In the genomic region with DNA sequence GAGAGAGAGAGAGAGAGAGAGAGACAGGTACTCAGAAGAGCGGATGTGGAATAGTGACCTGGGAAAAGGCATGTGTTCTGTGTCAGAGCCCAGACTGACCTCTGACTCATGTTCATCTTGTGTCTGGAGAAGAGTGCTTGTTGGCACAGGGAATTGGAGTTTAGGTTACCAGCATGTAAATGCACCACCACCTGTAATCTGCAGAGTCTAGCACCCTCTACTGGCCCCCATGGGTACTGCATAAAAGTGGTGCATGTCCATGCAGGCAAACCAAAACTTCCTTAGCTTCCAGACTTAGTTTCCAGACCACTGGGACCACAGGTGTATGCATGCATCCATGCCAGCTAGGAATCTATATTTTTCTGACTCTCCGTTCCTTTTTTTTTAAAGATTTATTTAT, we compare ENCODE assay signal across 9 mouse cellular contexts. TPM values are rescaled to one million over a fixed set of nuclear protein-coding genes. Genes with fewer than 3 reads are reported as not detected.
DNase-seq lines count a peak whose midpoint lies in the region; ATAC-seq lines count a peak whose summit lies in the region.
"Had no signal": no experiment of that assay in that cellular context is flagged by ENCODE, and none has a peak within 500 bp of the region (broad histone marks: within the 10 kb centered on the region; RNA-seq: fewer than 3 reads in every experiment).

No protein-coding gene starts in this region.

- H3K4me2 ChIP-seq in embryonic facial prominence, embryonic 11.5 days (ENCODE audit: low read depth, low read length) = no peak overlapping the region
- no peak overlapping the region for H3K4me2 ChIP-seq in heart, embryonic 14.5 days (ENCODE audit: low read length)
- H3K4me2 ChIP-seq in liver, embryonic 16.5 days (ENCODE audit: low read depth, low read length) = no peak overlapping the region
- H3K4me2 ChIP-seq: limb, embryonic 12.5 days had no signal

- WGBS in embryonic facial prominence, embryonic 11.5 days = 54% methylated on average over 2 of the region's 2 CpGs
- WGBS in heart, embryonic 14.5 days = 53% methylated on average over 2 of the region's 2 CpGs
- 57% methylated on average over 2 of the region's 2 CpGs for WGBS in liver, embryonic 16.5 days (ENCODE audit: insufficient replicate concordance)

- no peak overlapping the region for H3K9ac ChIP-seq in embryonic facial prominence, embryonic 11.5 days (replicated peaks; ENCODE audit: low read length)
- no peak overlapping the region for H3K9ac ChIP-seq in heart, embryonic 14.5 days (ENCODE audit: low read length)
- H3K9ac ChIP-seq in liver, embryonic 16.5 days (ENCODE audit: low read depth, low read length) = no peak overlapping the region
- H3K9ac ChIP-seq: limb, embryonic 12.5 days had no signal

- H3K27me3 ChIP-seq in embryonic facial prominence, embryonic 11.5 days (ENCODE audit: control insufficient read depth, insufficient read depth, low read length) = no peaks in the 10 kb centered on the region
- no peaks in the 10 kb centered on the region for H3K27me3 ChIP-seq in heart, embryonic 14.5 days (ENCODE audit: control insufficient read depth, insufficient read depth, low read length)
- H3K27me3 ChIP-seq in liver, embryonic 16.5 days (ENCODE audit: control insufficient read depth, insufficient read depth, low read depth, low read length) = no peaks in the 10 kb centered on the region
- H3K27me3 ChIP-seq: limb, embryonic 12.5 days had no signal

- H3K36me3 ChIP-seq in embryonic facial prominence, embryonic 11.5 days (replicated peaks; ENCODE audit: control insufficient read depth, insufficient read depth, low read depth, low read length) = no peaks in the 10 kb centered on the region
- H3K36me3 ChIP-seq in heart, embryonic 14.5 days (ENCODE audit: control insufficient read depth, insufficient read depth, low read length) = no peaks in the 10 kb centered on the region
- no peaks in the 10 kb centered on the region for H3K36me3 ChIP-seq in liver, embryonic 16.5 days (ENCODE audit: control insufficient read depth, insufficient read depth)
- H3K36me3 ChIP-seq: limb, embryonic 12.5 days had no signal

- H3K9me3 ChIP-seq in embryonic facial prominence, embryonic 11.5 days (replicated peaks; ENCODE audit: control insufficient read depth, low read length) = no peaks in the 10 kb centered on the region
- H3K9me3 ChIP-seq in heart, embryonic 14.5 days (ENCODE audit: control insufficient read depth, low read length) = no peaks in the 10 kb centered on the region
- H3K9me3 ChIP-seq in liver, embryonic 16.5 days (replicated peaks; ENCODE audit: control insufficient read depth, low read length) = no peaks in the 10 kb centered on the region
- H3K9me3 ChIP-seq: limb, embryonic 12.5 days had no signal

- peak; percentile 73 to 80 for DNase-seq in CD8-positive naive resting alpha-beta T cell, adult 2 months (ENCODE audit: low read depth in 2 of 2, low spot score in 2 of 2)
- peak; percentile 90 for DNase-seq in adrenal gland, postnatal 10 days
- DNase-seq in embryonic facial prominence, embryonic 11.5 days (ENCODE audit: low spot score) = peak; percentile 90
- peak; percentile 84 to 92 for DNase-seq in kidney, postnatal 36 days
- peak; percentile 56 for DNase-seq in retina, adult 2 months (ENCODE audit: low read depth, low spot score)
- peak; percentile 59 to 81 for DNase-seq in thymus, postnatal 10 days (ENCODE audit: low spot score in 2 of 2)

- H3K27ac ChIP-seq in embryonic facial prominence, embryonic 11.5 days (replicated peaks; ENCODE audit: low read depth, low read length) = no peak overlapping the region
- H3K27ac ChIP-seq in heart, embryonic 14.5 days (replicated peaks in 1 of 2; ENCODE audit: control insufficient read depth in 1 of 2, insufficient read depth in 1 of 2, low read depth in 2 of 2, low read length in 2 of 2) = no peak overlapping the region
- no peak overlapping the region for H3K27ac ChIP-seq in liver, embryonic 16.5 days (ENCODE audit: low read length)
- H3K27ac ChIP-seq: limb, embryonic 12.5 days had no signal

- no peak overlapping the region for H3K4me3 ChIP-seq in embryonic facial prominence, embryonic 11.5 days (ENCODE audit: low read depth, low read length)
- H3K4me3 ChIP-seq in heart, embryonic 14.5 days (ENCODE audit: control insufficient read depth in 1 of 2, insufficient read depth in 1 of 2, low read depth in 1 of 2, low read length in 2 of 2) = no peak overlapping the region
- no peak overlapping the region for H3K4me3 ChIP-seq in liver, embryonic 16.5 days (ENCODE audit: low read depth, low read length)
- H3K4me3 ChIP-seq: limb, embryonic 12.5 days had no signal

- no peaks in the 10 kb centered on the region for H3K4me1 ChIP-seq in embryonic facial prominence, embryonic 11.5 days (ENCODE audit: control insufficient read depth, insufficient read depth, low read length)
- no peaks in the 10 kb centered on the region for H3K4me1 ChIP-seq in heart, embryonic 14.5 days (ENCODE audit: control insufficient read depth in 2 of 2, insufficient read depth in 2 of 2, low read length in 2 of 2)
- peaks cover 19% of the 10 kb centered on the region for H3K4me1 ChIP-seq in liver, embryonic 16.5 days (ENCODE audit: control insufficient read depth, low read depth, low read length)
- H3K4me1 ChIP-seq: limb, embryonic 12.5 days had no signal

- peak; percentile 25; the same call in 1 of the 2 replicates for ATAC-seq in embryonic facial prominence, embryonic 11.5 days (replicated peaks; ENCODE audit: insufficient number of reproducible peaks, low FRiP score, low TSS enrichment, low read depth)
- ATAC-seq in heart, embryonic 14.5 days (ENCODE audit: insufficient number of reproducible peaks, insufficient read depth, low FRiP score, low read depth) = peak; percentile 55; the same call in 1 of the 2 replicates
- peak; percentile 23 for ATAC-seq in liver, embryonic 16.5 days (ENCODE audit: low read depth)

RNA-seq across cellular contexts. Expression of a gene that starts 5.9 kb away (rescaled TPM):
- total RNA-seq in adrenal gland, postnatal 10 days (2021) = 10 to 100 TPM; 65.3 to 74.8 TPM
- 24.5 and 24.6 TPM in 2 replicates for polyA plus RNA-seq in embryonic facial prominence, embryonic 11.5 days (2014; fragmentation: Nextera tagmentation; extraction: Ambion mirVana)
- 32.3 and 32.6 TPM in 2 replicates for polyA plus RNA-seq in heart, embryonic 14.5 days (2014; fragmentation: Nextera tagmentation; extraction: Ambion mirVana)
- 5.5 and 7.3 TPM in 2 replicates for polyA plus RNA-seq in liver, embryonic 16.5 days (2015; fragmentation: Nextera tagmentation; extraction: Ambion mirVana)

RNA-seq across cellular contexts. Expression of a gene that starts 8.3 kb away (rescaled TPM):
- 10 to 100 TPM; 12.8 to 22.3 TPM for total RNA-seq in adrenal gland, postnatal 10 days (2021)
- polyA plus RNA-seq in embryonic facial prominence, embryonic 11.5 days (2014; fragmentation: Nextera tagmentation; extraction: Ambion mirVana) = 0.76 and 1.2 TPM in 2 replicates
- polyA plus RNA-seq in heart, embryonic 14.5 days (2014; fragmentation: Nextera tagmentation; extraction: Ambion mirVana) = 0.54 and 1.1 TPM in 2 replicates
- polyA plus RNA-seq in liver, embryonic 16.5 days (2015; fragmentation: Nextera tagmentation; extraction: Ambion mirVana) = 14.8 and 21.4 TPM in 2 replicates

RNA-seq across cellular contexts. Expression of a gene that starts 25.6 kb away (rescaled TPM):
- 10 to 100 TPM; 21.6 to 27.3 TPM for total RNA-seq in adrenal gland, postnatal 10 days (2021)
- polyA plus RNA-seq in embryonic facial prominence, embryonic 11.5 days (2014; fragmentation: Nextera tagmentation; extraction: Ambion mirVana) = 30.7 and 33.7 TPM in 2 replicates
- 44.2 and 47.6 TPM in 2 replicates for polyA plus RNA-seq in heart, embryonic 14.5 days (2014; fragmentation: Nextera tagmentation; extraction: Ambion mirVana)
- 28.0 and 30.8 TPM in 2 replicates for polyA plus RNA-seq in liver, embryonic 16.5 days (2015; fragmentation: Nextera tagmentation; extraction: Ambion mirVana)

RNA-seq across cellular contexts. Expression of a gene that starts 39.7 kb away (rescaled TPM):
- not detected for total RNA-seq in adrenal gland, postnatal 10 days (2021)
- 0.45 TPM in 1 of 2 replicates, not detected in the other for polyA plus RNA-seq in embryonic facial prominence, embryonic 11.5 days (2014; fragmentation: Nextera tagmentation; extraction: Ambion mirVana)
- not detected in 2 replicates for polyA plus RNA-seq in heart, embryonic 14.5 days (2014; fragmentation: Nextera tagmentation; extraction: Ambion mirVana)
- polyA plus RNA-seq in liver, embryonic 16.5 days (2015; fragmentation: Nextera tagmentation; extraction: Ambion mirVana) = 0.05 TPM in 1 of 2 replicates, not detected in the other

RNA-seq across cellular contexts. Expression of a gene that starts 45.9 kb away (rescaled TPM):
- 10 to 100 TPM; 16.4 to 21.9 TPM for total RNA-seq in adrenal gland, postnatal 10 days (2021)
- 64.2 and 66.6 TPM in 2 replicates for polyA plus RNA-seq in embryonic facial prominence, embryonic 11.5 days (2014; fragmentation: Nextera tagmentation; extraction: Ambion mirVana)
- polyA plus RNA-seq in heart, embryonic 14.5 days (2014; fragmentation: Nextera tagmentation; extraction: Ambion mirVana) = 23.6 and 25.2 TPM in 2 replicates
- polyA plus RNA-seq in liver, embryonic 16.5 days (2015; fragmentation: Nextera tagmentation; extraction: Ambion mirVana) = 23.5 and 23.6 TPM in 2 replicates
